Mouse (Mus musculus): Measurements from ENCODE around the gene Cd33. TPM values are rescaled to one million over a fixed set of nuclear protein-coding genes. Genes with fewer than 3 reads are reported as not detected.

Cd33 gene
- polyA plus RNA-seq, 1 experiment from 2014 or later: 1.1 TPM

- Histone ChIP-seq H3K27me3 (no peaks in the 10 kb centered on the region), H3K27ac (no peak overlapping the region), H3K4me2 (no peak overlapping the region), H3K36me3 (no peaks in the 10 kb centered on the region), H3K4me1 (no peaks in the 10 kb centered on the region), H3K4me3 (replicated peaks) (no peak overlapping the region), H3K9me3 (replicated peaks) (no peaks in the 10 kb centered on the region), H3K9ac (no peak overlapping the region)
- 68% methylated on average over 4 of the region's 4 CpGs for WGBS
- ATAC-seq (replicated peaks; ENCODE audit: low FRiP score): no peak
Observed at GRCm38 (mm10) chr7:43553153-43553552, 8.9 kb upstream of the Cd33 start.

- no peaks in the 10 kb centered on the region for H3K27me3 ChIP-seq
- no peak overlapping the region for H3K4me3 ChIP-seq (replicated peaks)
- WGBS: 82% methylated on average over 4 of the region's 4 CpGs
- H3K36me3 ChIP-seq: no peaks in the 10 kb centered on the region
- ATAC-seq (replicated peaks; ENCODE audit: low FRiP score): no peak
- no peak overlapping the region for H3K9ac ChIP-seq
- H3K4me2 ChIP-seq: no peak overlapping the region
- H3K4me1 ChIP-seq: no peaks in the 10 kb centered on the region
- no peak overlapping the region for H3K27ac ChIP-seq
- no peaks in the 10 kb centered on the region for H3K9me3 ChIP-seq (replicated peaks)
Observed at GRCm38 (mm10) chr7:43548206-43548605, 4.0 kb upstream of the Cd33 start.

- Histone ChIP-seq H3K9ac (no peak overlapping the region), H3K27me3 (no peaks in the 10 kb centered on the region), H3K27ac (no peak overlapping the region), H3K4me2 (no peak overlapping the region), H3K4me1 (no peaks in the 10 kb centered on the region), H3K36me3 (no peaks in the 10 kb centered on the region), H3K4me3 (replicated peaks) (no peak overlapping the region), H3K9me3 (replicated peaks) (no peaks in the 10 kb centered on the region)
- 48% methylated on average over 5 of the region's 5 CpGs for WGBS
- ATAC-seq (replicated peaks; ENCODE audit: low FRiP score): no peak
Observed at GRCm38 (mm10) chr7:43547666-43548065, 3.4 kb upstream of the Cd33 start.

GRCm38 (mm10) chr7:43545656-43546545 is 1.7 kb upstream of the Cd33 start:
- H3K9ac ChIP-seq: no peak overlapping the region
- H3K4me1 ChIP-seq: no peaks in the 10 kb centered on the region
- no peaks in the 10 kb centered on the region for H3K27me3 ChIP-seq
- H3K36me3 ChIP-seq: no peaks in the 10 kb centered on the region
- no peak for ATAC-seq (replicated peaks; ENCODE audit: low FRiP score)
- no peak overlapping the region for H3K27ac ChIP-seq
- H3K9me3 ChIP-seq (replicated peaks): no peaks in the 10 kb centered on the region
- WGBS: 51% methylated on average over 7 of the region's 7 CpGs
- H3K4me3 ChIP-seq (replicated peaks): no peak overlapping the region
- H3K4me2 ChIP-seq: no peak overlapping the region

GRCm38 (mm10) chr7:43538524-43538923 is 5.7 kb downstream of the Cd33 start:
- Histone ChIP-seq H3K4me3 (replicated peaks) (no peak overlapping the region), H3K9ac (no peak overlapping the region), H3K27ac (no peak overlapping the region), H3K4me1 (no peaks in the 10 kb centered on the region), H3K36me3 (no peaks in the 10 kb centered on the region), H3K9me3 (replicated peaks) (no peaks in the 10 kb centered on the region), H3K4me2 (no peak overlapping the region), H3K27me3 (no peaks in the 10 kb centered on the region)
- WGBS: 65% methylated on average over 3 of the region's 4 CpGs
- ATAC-seq (replicated peaks; ENCODE audit: low FRiP score): no peak

GRCm38 (mm10) chr7:43532936-43533505 is 11.2 kb downstream of the Cd33 start:
- Histone ChIP-seq H3K9ac (no peak overlapping the region), H3K4me3 (replicated peaks) (no peak overlapping the region), H3K27me3 (no peaks in the 10 kb centered on the region), H3K4me1 (no peaks in the 10 kb centered on the region), H3K4me2 (no peak overlapping the region), H3K9me3 (replicated peaks) (no peaks in the 10 kb centered on the region), H3K36me3 (no peaks in the 10 kb centered on the region), H3K27ac (no peak overlapping the region)
- ATAC-seq (replicated peaks; ENCODE audit: low FRiP score): no peak
- WGBS: 85% methylated on average over 9 of the region's 9 CpGs

GRCm38 (mm10) chr7:43530216-43530785 is 13.9 kb downstream of the Cd33 start:
- no peak overlapping the region for H3K4me2 ChIP-seq
- H3K27ac ChIP-seq: no peak overlapping the region
- no peaks in the 10 kb centered on the region for H3K9me3 ChIP-seq (replicated peaks)
- no peak overlapping the region for H3K9ac ChIP-seq
- no peak overlapping the region for H3K4me3 ChIP-seq (replicated peaks)
- H3K27me3 ChIP-seq: no peaks in the 10 kb centered on the region
- no peaks in the 10 kb centered on the region for H3K36me3 ChIP-seq
- WGBS: 64% methylated on average over 8 of the region's 8 CpGs
- H3K4me1 ChIP-seq: no peaks in the 10 kb centered on the region
- no peak for ATAC-seq (replicated peaks; ENCODE audit: low FRiP score)

GRCm38 (mm10) chr7:43525313-43525712 is 18.9 kb downstream of the Cd33 start:
- Histone ChIP-seq H3K4me1 (no peaks in the 10 kb centered on the region), H3K27ac (no peak overlapping the region), H3K4me3 (replicated peaks) (no peak overlapping the region), H3K27me3 (no peaks in the 10 kb centered on the region), H3K9me3 (replicated peaks) (no peaks in the 10 kb centered on the region), H3K36me3 (no peaks in the 10 kb centered on the region), H3K9ac (no peak overlapping the region), H3K4me2 (no peak overlapping the region)
- ATAC-seq (replicated peaks; ENCODE audit: low FRiP score): no peak
- 62% methylated on average over 3 of the region's 3 CpGs for WGBS

GRCm38 (mm10) chr7:43522776-43523175 is 21.5 kb downstream of the Cd33 start:
- Histone ChIP-seq H3K27me3 (no peaks in the 10 kb centered on the region), H3K36me3 (no peaks in the 10 kb centered on the region)
- ATAC-seq (replicated peaks; ENCODE audit: low FRiP score): no peak

GRCm38 (mm10) chr7:43518341-43518740 is 25.9 kb downstream of the Cd33 start:
- H3K27ac ChIP-seq: no peak overlapping the region
- no peak overlapping the region for H3K4me3 ChIP-seq (replicated peaks)
- no peak overlapping the region for H3K9ac ChIP-seq
- 86% methylated on average over 15 of the region's 15 CpGs for WGBS
- H3K9me3 ChIP-seq (replicated peaks): no peaks in the 10 kb centered on the region
- H3K4me1 ChIP-seq: no peaks in the 10 kb centered on the region
- no peak overlapping the region for H3K4me2 ChIP-seq
- H3K27me3 ChIP-seq: no peaks in the 10 kb centered on the region
- H3K36me3 ChIP-seq: no peaks in the 10 kb centered on the region
- ATAC-seq (replicated peaks; ENCODE audit: low FRiP score): no peak

More at GRCm38 (mm10) chr7:43522776-43523175, 21.5 kb downstream of the Cd33 start:
- no peak overlapping the region for H3K4me3 ChIP-seq (replicated peaks)
- 74% methylated on average over 2 of the region's 2 CpGs for WGBS
- no peak overlapping the region for H3K4me2 ChIP-seq
- H3K9me3 ChIP-seq (replicated peaks): no peaks in the 10 kb centered on the region
- no peak overlapping the region for H3K27ac ChIP-seq
- H3K9ac ChIP-seq: no peak overlapping the region
- no peaks in the 10 kb centered on the region for H3K4me1 ChIP-seq

GRCm38 (mm10) chr7:43515076-43515475 is 29.2 kb downstream of the Cd33 start:
- no peak for ATAC-seq (replicated peaks; ENCODE audit: low FRiP score)
- no peak overlapping the region for H3K27ac ChIP-seq
- no peaks in the 10 kb centered on the region for H3K36me3 ChIP-seq
- H3K27me3 ChIP-seq: no peaks in the 10 kb centered on the region
- H3K4me2 ChIP-seq: no peak overlapping the region
- H3K9ac ChIP-seq: no peak overlapping the region
- H3K4me1 ChIP-seq: no peaks in the 10 kb centered on the region
- H3K9me3 ChIP-seq (replicated peaks): no peaks in the 10 kb centered on the region
- no peak overlapping the region for H3K4me3 ChIP-seq (replicated peaks)
- WGBS: 82% methylated on average over 5 of the region's 5 CpGs

- no peaks in the 10 kb centered on the region for H3K27me3 ChIP-seq
- H3K9ac ChIP-seq: no peak overlapping the region
- H3K9me3 ChIP-seq (replicated peaks): no peaks in the 10 kb centered on the region
- no peak overlapping the region for H3K4me2 ChIP-seq
- no peaks in the 10 kb centered on the region for H3K36me3 ChIP-seq
- H3K4me1 ChIP-seq: no peaks in the 10 kb centered on the region
- 80% methylated on average over 4 of the region's 4 CpGs for WGBS
- H3K27ac ChIP-seq: no peak overlapping the region
- no peak overlapping the region for H3K4me3 ChIP-seq (replicated peaks)
- ATAC-seq (replicated peaks; ENCODE audit: low FRiP score): no peak
Observed at GRCm38 (mm10) chr7:43512519-43512918, 31.7 kb downstream of the Cd33 start.

Data from kidney, embryonic 15.5 days (tissue).